Mouse (Mus musculus) G1E (cell line): ENCODE data around the gene Elob.

Experiments used
- CTCF ChIP-seq: IDR thresholded peaks from 2 replicates; pipeline ENCODE4 v1.5.1; 2012; ENCODE audit warnings: low read depth, low read length, inconsistent platforms, mixed read lengths
- GATA1 ChIP-seq: IDR thresholded peaks from 2 replicates; pipeline ENCODE4 v1.6.1; 2012; ENCODE audit warnings: borderline replicate concordance, low read length, inconsistent platforms, mixed read lengths
- GATA2 ChIP-seq: IDR thresholded peaks from 2 replicates; pipeline ENCODE4 v1.6.1; 2012; ENCODE audit warnings: low read depth, low read length, inconsistent platforms, borderline replicate concordance

- TF ChIP-seq CTCF (no peak), GATA2 (no peak), GATA1 (no peak)
Observed at GRCm38 (mm10) chr17:23877166-23877565, 48.2 kb upstream of the Elob start.
